Mouse (Mus musculus) heart, embryonic 15.5 days (tissue): ENCODE data around the gene Zdhhc8. TPM values are rescaled to one million over a fixed set of nuclear protein-coding genes. Genes with fewer than 3 reads are reported as not detected.

Experiments used
- ATAC-seq: fragments of 200-750 bp; cut with Nextera tagmentation; replicated peaks from 2 replicates; pipeline ENCODE4 v1.8.0; 2017; ENCODE audit warnings: low read depth, moderate TSS enrichment; ENCODE audit not compliant: insufficient number of reproducible peaks, insufficient read depth, low FRiP score
- H3K27ac ChIP-seq: fragments of 300-500 bp; sonication (generic); 2 replicates; pipeline ENCODE4 v1.5.1; 2015; ENCODE audit warnings: mild to moderate bottlenecking, inconsistent platforms
- H3K27me3 ChIP-seq: fragments of 300-500 bp; sonication (generic); 2 replicates; pipeline ENCODE4 v1.6.1; 2015; ENCODE audit warnings: inconsistent platforms
- H3K36me3 ChIP-seq: fragments of 300-500 bp; sonication (generic); 2 replicates; pipeline ENCODE4 v1.6.1; 2015; ENCODE audit warnings: mild to moderate bottlenecking, inconsistent platforms
- H3K4me1 ChIP-seq: fragments of 300-500 bp; sonication (generic); replicated peaks from 2 replicates; pipeline ENCODE4 v1.6.1; 2015; ENCODE audit warnings: inconsistent platforms
- H3K4me2 ChIP-seq: fragments of 300-500 bp; sonication (generic); 2 replicates; pipeline ENCODE4 v1.6.1; 2015; ENCODE audit warnings: inconsistent platforms, mild to moderate bottlenecking, moderate library complexity
- H3K4me3 ChIP-seq: fragments of 300-500 bp; sonication (generic); 2 replicates; pipeline ENCODE4 v1.5.1; 2015; ENCODE audit warnings: mild to moderate bottlenecking, inconsistent platforms
- H3K9ac ChIP-seq: fragments of 300-500 bp; sonication (generic); 2 replicates; pipeline ENCODE4 v1.6.1; 2015; ENCODE audit warnings: mild to moderate bottlenecking, inconsistent platforms
- H3K9me3 ChIP-seq: fragments of 300-500 bp; sonication (generic); replicated peaks from 2 replicates; pipeline ENCODE4 v1.6.1; 2016; ENCODE audit warnings: inconsistent platforms
- whole genome bisulfite sequencing: fragments of 180-500 bp; shearing (Covaris S2); methylation state at CpG from one replicate; pipeline ENCODE4 v1.1.7; 2015; ENCODE audit warnings: mixed read lengths; 5-methylcytosine and 5-hydroxymethylcytosine counted together
- polyA plus RNA-seq: library from polyadenylated mRNA; unstranded; fragments of >200 nt; fragmentation: Nextera tagmentation; extraction: Ambion mirVana; gene quantifications from 2 replicates; pipeline ENCODE4 v1.2.1, GENCODE M21; 2015

The Zdhhc8 gene
- polyA plus RNA-seq, 1 experiment from 2014 or later, result 18.8 TPM

- Histone ChIP-seq H3K9ac (peak overlapping the region; percentile 35), H3K9me3 (no peaks in the 10 kb centered on the region), H3K27me3 (no peaks in the 10 kb centered on the region), H3K4me1 (peaks cover 69% of the 10 kb centered on the region), H3K36me3 (peaks cover 23% of the 10 kb centered on the region), H3K27ac (peak overlapping the region; percentile 96), H3K4me2 (peak overlapping the region; percentile 60), H3K4me3 (peak overlapping the region; percentile 3; the same call in 1 of the 2 replicates)
- WGBS, result 55% methylated on average over 6 of the region's 6 CpGs
- 0 out of 2 replicates have a peak, but pooled peaks have one; percentile 6 for ATAC-seq
Observed at GRCm38 (mm10) chr16:18230617-18231016, 4.3 kb downstream of the Zdhhc8 start.

- peak overlapping the region; percentile 60 for H3K4me2 ChIP-seq
- no peaks in the 10 kb centered on the region for H3K9me3 ChIP-seq
- peaks cover 67% of the 10 kb centered on the region for H3K4me1 ChIP-seq
- ATAC-seq, result peak; percentile 60
- H3K36me3 ChIP-seq, result peaks cover 33% of the 10 kb centered on the region
- no peaks in the 10 kb centered on the region for H3K27me3 ChIP-seq
- 15% methylated on average over 11 of the region's 11 CpGs for WGBS
- H3K27ac ChIP-seq, result peak overlapping the region; percentile 96
- H3K4me3 ChIP-seq, result peak overlapping the region; percentile 31
- H3K9ac ChIP-seq, result peak overlapping the region; percentile 35
Observed at GRCm38 (mm10) chr16:18229622-18230021, 5.3 kb downstream of the Zdhhc8 start.

DNA sequence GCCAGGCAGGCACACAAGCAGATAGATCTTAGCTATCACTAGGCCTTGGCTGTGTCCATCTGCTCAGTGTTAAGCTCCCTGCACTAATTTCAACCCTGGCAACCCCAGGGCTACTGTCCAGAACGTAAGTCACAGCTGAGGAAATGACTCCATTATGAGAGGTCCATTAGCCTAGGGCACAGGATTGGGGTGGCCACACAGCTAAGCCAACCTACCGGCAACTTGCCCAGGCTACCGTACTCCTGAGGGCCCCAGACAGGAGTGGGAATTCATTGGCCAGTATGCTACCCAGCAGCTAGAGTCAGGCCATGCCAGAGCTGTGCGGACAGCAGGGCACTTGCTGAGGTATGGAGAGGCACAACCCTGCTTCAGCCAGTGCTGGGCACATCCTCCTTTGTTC, 6.1 kb downstream of the Zdhhc8 start:
- peak overlapping the region; percentile 60 for H3K4me2 ChIP-seq
- H3K4me3 ChIP-seq, result no peak overlapping the region
- peak overlapping the region; percentile 35 for H3K9ac ChIP-seq
- H3K36me3 ChIP-seq, result peaks cover 40% of the 10 kb centered on the region
- H3K9me3 ChIP-seq, result no peaks in the 10 kb centered on the region
- 81% methylated on average over 4 of the region's 4 CpGs for WGBS
- H3K27me3 ChIP-seq, result no peaks in the 10 kb centered on the region
- peak overlapping the region; percentile 96 for H3K27ac ChIP-seq
- no peak for ATAC-seq
- peaks cover 61% of the 10 kb centered on the region for H3K4me1 ChIP-seq

DNA sequence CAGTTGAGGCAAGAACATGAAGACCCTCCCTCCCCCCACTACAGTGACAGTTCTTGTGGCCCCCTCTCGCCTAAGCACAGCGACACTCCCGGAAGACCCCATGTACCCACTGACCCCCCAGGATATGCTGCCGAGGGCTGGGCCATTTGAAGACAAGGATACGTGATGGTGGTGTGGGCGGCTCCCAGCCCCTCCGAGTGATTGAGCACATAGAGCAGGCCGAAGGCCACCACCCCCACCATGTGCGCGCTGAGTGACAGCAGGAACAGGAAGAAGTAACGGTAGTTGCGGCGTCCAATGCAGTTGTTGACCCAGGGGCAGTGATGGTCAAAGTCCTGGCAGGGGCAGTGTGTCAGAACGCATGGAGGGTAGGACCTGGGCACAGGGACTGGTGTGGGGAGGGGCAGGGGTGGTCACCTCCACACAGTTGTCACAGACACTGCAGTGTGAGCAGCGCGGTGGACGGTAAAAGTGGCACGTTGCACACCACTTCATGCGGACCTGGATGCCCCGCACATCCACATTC, 7.0 kb downstream of the Zdhhc8 start:
- Histone ChIP-seq H3K4me3 (no peak overlapping the region), H3K27ac (no peak overlapping the region), H3K4me1 (peaks cover 52% of the 10 kb centered on the region), H3K9me3 (no peaks in the 10 kb centered on the region), H3K4me2 (no peak overlapping the region), H3K9ac (no peak overlapping the region), H3K27me3 (no peaks in the 10 kb centered on the region), H3K36me3 (peaks cover 49% of the 10 kb centered on the region)
- 91% methylated on average over 20 of the region's 20 CpGs for WGBS
- ATAC-seq, result no peak

DNA sequence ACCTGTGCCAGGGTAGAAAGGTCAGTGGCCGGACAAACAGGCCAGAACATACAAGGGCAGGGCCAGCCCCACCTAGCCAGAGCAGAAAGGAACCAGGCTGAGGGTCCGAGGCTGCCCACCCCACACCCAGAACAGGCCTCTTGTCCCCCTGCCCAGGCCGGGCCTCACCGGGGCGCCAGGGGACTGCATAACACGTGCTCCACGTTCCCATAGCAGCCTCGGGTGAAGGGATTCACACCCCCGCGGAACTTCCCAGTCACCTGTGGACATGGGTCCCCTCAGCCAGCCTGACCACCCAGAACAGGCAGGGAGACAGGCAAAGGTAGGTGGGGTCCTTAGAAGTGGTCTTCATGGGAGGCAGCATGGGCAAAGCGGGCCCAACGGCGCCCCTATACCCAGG, 7.7 kb downstream of the Zdhhc8 start:
- Histone ChIP-seq H3K36me3 (peaks cover 54% of the 10 kb centered on the region), H3K4me3 (no peak overlapping the region), H3K27ac (no peak overlapping the region), H3K9ac (no peak overlapping the region), H3K4me2 (no peak overlapping the region), H3K27me3 (no peaks in the 10 kb centered on the region), H3K4me1 (peaks cover 49% of the 10 kb centered on the region), H3K9me3 (no peaks in the 10 kb centered on the region)
- WGBS, result 92% methylated on average over 13 of the region's 13 CpGs
- no peak for ATAC-seq

DNA sequence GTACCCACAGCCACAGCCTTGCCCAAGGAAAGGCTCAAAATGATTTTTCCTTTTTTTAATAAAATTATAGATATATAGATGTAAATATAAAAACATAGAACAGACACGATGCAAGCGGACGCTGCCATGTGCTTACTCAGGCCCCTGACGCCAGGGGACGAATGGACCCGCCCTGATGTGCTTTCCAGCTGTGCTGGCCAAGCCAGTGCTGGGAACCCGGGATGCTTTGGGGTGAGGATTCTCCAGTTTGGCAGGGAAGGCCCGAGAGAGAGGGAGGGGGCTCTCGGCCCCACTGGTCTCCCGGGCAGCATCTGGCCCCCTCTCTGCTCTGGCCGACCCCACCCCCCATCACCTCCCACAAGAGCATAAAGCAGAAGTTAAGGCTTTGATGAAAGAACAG, 12.7 kb downstream of the Zdhhc8 start:
- H3K36me3 ChIP-seq, result peaks cover 55% of the 10 kb centered on the region
- H3K27ac ChIP-seq, result no peak overlapping the region
- no peaks in the 10 kb centered on the region for H3K9me3 ChIP-seq
- WGBS, result 80% methylated on average over 11 of the region's 11 CpGs
- no peak for ATAC-seq
- no peak overlapping the region for H3K4me3 ChIP-seq
- H3K4me1 ChIP-seq, result peaks cover 13% of the 10 kb centered on the region
- H3K27me3 ChIP-seq, result no peaks in the 10 kb centered on the region
- H3K9ac ChIP-seq, result no peak overlapping the region
- no peak overlapping the region for H3K4me2 ChIP-seq

GRCm38 (mm10) chr16:18221543-18221898, 13.4 kb downstream of the Zdhhc8 start:
- H3K27ac ChIP-seq, result no peak overlapping the region
- no peak overlapping the region for H3K4me3 ChIP-seq
- no peak overlapping the region for H3K4me2 ChIP-seq
- H3K36me3 ChIP-seq, result peaks cover 48% of the 10 kb centered on the region
- ATAC-seq, result no peak
- H3K9me3 ChIP-seq, result no peaks in the 10 kb centered on the region
- H3K4me1 ChIP-seq, result peaks cover 13% of the 10 kb centered on the region
- H3K9ac ChIP-seq, result no peak overlapping the region
- no peaks in the 10 kb centered on the region for H3K27me3 ChIP-seq
- WGBS, result 73% methylated on average over 11 of the region's 11 CpGs

- Histone ChIP-seq H3K9ac (no peak overlapping the region), H3K36me3 (peaks cover 43% of the 10 kb centered on the region)
- 89% methylated on average over 6 of the region's 6 CpGs for WGBS
Observed at GRCm38 (mm10) chr16:18220856-18221542, 13.9 kb downstream of the Zdhhc8 start.

GRCm38 (mm10) chr16:18220001-18220400, 14.9 kb downstream of the Zdhhc8 start:
- no peaks in the 10 kb centered on the region for H3K27me3 ChIP-seq
- no peak overlapping the region for H3K4me2 ChIP-seq
- peaks cover 17% of the 10 kb centered on the region for H3K4me1 ChIP-seq
- no peak for ATAC-seq
- H3K4me3 ChIP-seq, result no peak overlapping the region
- H3K9me3 ChIP-seq, result no peaks in the 10 kb centered on the region
- no peak overlapping the region for H3K9ac ChIP-seq
- peaks cover 33% of the 10 kb centered on the region for H3K36me3 ChIP-seq
- WGBS, result 45% methylated on average over 8 of the region's 8 CpGs
- H3K27ac ChIP-seq, result no peak overlapping the region

More at GRCm38 (mm10) chr16:18220856-18221542, 13.9 kb downstream of the Zdhhc8 start:
- no peak overlapping the region for H3K4me3 ChIP-seq
- H3K9me3 ChIP-seq, result no peaks in the 10 kb centered on the region
- H3K27me3 ChIP-seq, result no peaks in the 10 kb centered on the region
- no peak for ATAC-seq
- peaks cover 13% of the 10 kb centered on the region for H3K4me1 ChIP-seq
- no peak overlapping the region for H3K27ac ChIP-seq
- H3K4me2 ChIP-seq, result no peak overlapping the region

DNA sequence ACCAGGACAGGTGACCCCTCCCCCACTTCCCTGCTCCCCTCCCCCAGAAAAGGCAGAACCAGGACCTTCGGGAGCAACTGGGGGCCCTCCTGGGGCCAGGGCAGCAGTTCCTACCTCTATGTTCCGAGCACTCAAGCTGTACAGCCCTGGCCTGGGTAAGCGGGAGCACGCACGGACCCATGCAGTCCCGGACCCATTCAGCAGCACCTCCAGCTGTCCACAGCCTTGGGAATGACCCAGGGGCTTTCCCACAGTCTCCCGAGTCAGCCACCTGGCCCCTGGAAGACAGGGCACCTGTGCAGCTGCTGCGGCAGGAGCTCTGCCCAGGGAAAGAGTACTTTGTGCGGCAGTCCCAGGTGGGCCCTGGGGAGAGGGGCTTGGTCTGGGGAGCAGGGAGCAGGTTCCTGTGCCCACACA, 16.3 kb downstream of the Zdhhc8 start:
- no peak overlapping the region for H3K9ac ChIP-seq
- no peaks in the 10 kb centered on the region for H3K9me3 ChIP-seq
- H3K4me1 ChIP-seq, result peaks cover 28% of the 10 kb centered on the region
- H3K4me3 ChIP-seq, result no peak overlapping the region
- no peak overlapping the region for H3K4me2 ChIP-seq
- no peak overlapping the region for H3K27ac ChIP-seq
- 58% methylated on average over 9 of the region's 9 CpGs for WGBS
- H3K36me3 ChIP-seq, result peaks cover 19% of the 10 kb centered on the region
- no peaks in the 10 kb centered on the region for H3K27me3 ChIP-seq
- ATAC-seq, result no peak

- Histone ChIP-seq H3K9me3 (no peaks in the 10 kb centered on the region), H3K27me3 (no peaks in the 10 kb centered on the region), H3K4me3 (no peak within 1 kb of the TSS), H3K4me2 (no peak within 1 kb of the TSS), H3K27ac (no peak within 1 kb of the TSS), H3K9ac (no peak within 1 kb of the TSS), H3K4me1 (peaks cover 28% of the 10 kb centered on the region), H3K36me3 (peaks cover 9% of the 10 kb centered on the region; the same call in 1 of the 2 replicates)
- ATAC-seq, result no peak
- 81% methylated on average over 4 of the region's 4 CpGs for WGBS
Observed at GRCm38 (mm10) chr16:18217579-18217978, 17.4 kb downstream of the Zdhhc8 start, which contains the start of gene Ccdc188. Ccdc188 (plus strand) TSS chr16:18217879.

GRCm38 (mm10) chr16:18214858-18215257, 20.1 kb downstream of the Zdhhc8 start:
- no peak; the same call in 1 of the 2 replicates for ATAC-seq
- Histone ChIP-seq H3K4me2 (peak overlapping the region; percentile 44), H3K9ac (no peak overlapping the region), H3K4me1 (peaks cover 29% of the 10 kb centered on the region), H3K36me3 (no peaks in the 10 kb centered on the region), H3K27me3 (peaks cover 4% of the 10 kb centered on the region; the same call in 1 of the 2 replicates), H3K27ac (peak overlapping the region; percentile 70), H3K9me3 (no peaks in the 10 kb centered on the region), H3K4me3 (no peak overlapping the region; the same call in 1 of the 2 replicates)
- WGBS, result 48% methylated on average over 7 of the region's 7 CpGs
